Mouse (Mus musculus): ENCODE results near the gene Kat6b.

GRCm38 (mm10) chr14:21679631-21680201 is 198.5 kb downstream of the Kat6b start:
- TF ChIP-seq POLR2A (IDR thresholded peaks at IDR 0.05; ENCODE audit: insufficient read length, low read depth) = no peak
- no peak for TF ChIP-seq USF1 (IDR thresholded peaks at IDR 0.05; ENCODE audit: low read depth)
- TF ChIP-seq E2F4 (IDR thresholded peaks at IDR 0.05; ENCODE audit: insufficient read depth) = no peak
- TF ChIP-seq MYOD1 (IDR thresholded peaks at IDR 0.05; ENCODE audit: control insufficient read depth in 1 of 3, insufficient read length in 2 of 3, low read depth in 2 of 3) = no peak
- TF ChIP-seq MYOG (IDR thresholded peaks at IDR 0.05; ENCODE audit: control insufficient read depth in 1 of 3, insufficient read depth in 1 of 3, insufficient read length in 2 of 3, low read depth in 2 of 3) = no peak
- no peak for TF ChIP-seq MAX (IDR thresholded peaks at IDR 0.05; ENCODE audit: low read depth)
- TF ChIP-seq POLR2AphosphoS2 (IDR thresholded peaks at IDR 0.05; ENCODE audit: insufficient read length, low read depth) = no peak
- no peak for TF ChIP-seq TCF12 (IDR thresholded peaks at IDR 0.05; ENCODE audit: insufficient read depth, poor library complexity, severe bottlenecking)
- no peak for TF ChIP-seq SRF (IDR thresholded peaks at IDR 0.05; ENCODE audit: control insufficient read depth, insufficient read length, low read depth)
- no peak for TF ChIP-seq TCF3 (IDR thresholded peaks at IDR 0.05; ENCODE audit: insufficient read length, low read depth)
- TF ChIP-seq REST (IDR thresholded peaks at IDR 0.05; ENCODE audit: insufficient read depth, insufficient read length) = no peak
- TF ChIP-seq CEBPB (IDR thresholded peaks at IDR 0.05; ENCODE audit: insufficient read depth, poor library complexity, severe bottlenecking) = no peak

Data from myocyte (in vitro differentiated cells).